Comparison of ENCODE assay signal across 8 mouse cellular contexts in the genomic region with DNA sequence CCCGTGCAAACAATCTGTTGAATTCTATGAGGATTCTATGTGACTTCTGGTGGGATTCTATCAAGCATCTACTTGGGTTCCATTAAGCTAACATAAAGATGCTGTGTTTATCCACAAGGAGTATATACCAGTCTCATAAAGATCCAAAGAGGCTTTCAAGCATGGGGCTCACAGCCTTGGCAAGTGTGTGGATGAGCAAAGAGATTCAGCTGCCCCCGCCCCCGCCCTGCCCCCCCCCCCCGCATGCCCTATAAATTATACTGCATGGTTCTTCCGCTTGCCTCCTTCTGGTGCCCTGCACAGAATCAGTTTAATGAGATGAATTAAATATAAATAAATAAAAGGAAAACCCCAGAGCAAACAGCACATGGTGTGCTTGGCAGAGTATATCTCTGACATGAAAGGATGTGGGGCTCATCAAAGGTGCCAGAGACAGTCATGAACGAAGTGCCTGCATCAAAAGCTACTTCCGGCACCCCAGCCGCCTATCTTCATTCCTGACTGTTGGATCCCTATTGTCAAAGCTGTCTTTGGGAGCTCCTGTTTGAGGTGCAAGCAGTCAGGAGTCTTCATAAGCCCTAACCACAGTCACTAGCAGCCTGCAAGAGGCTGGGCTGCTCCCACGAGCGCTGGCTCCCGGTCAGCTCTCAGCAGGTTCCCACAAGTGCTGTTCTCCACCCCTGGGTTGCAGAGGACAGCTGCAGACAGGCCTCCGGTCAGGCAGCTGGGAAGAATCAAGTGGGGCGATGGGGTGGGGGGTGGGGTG. TPM values are rescaled to one million over a fixed set of nuclear protein-coding genes. Genes with fewer than 3 reads are reported as not detected.
DNase-seq lines count a peak whose midpoint lies in the region; ATAC-seq and TF ChIP-seq lines count a peak whose summit lies in the region.

No protein-coding gene starts in this region.

- H3K4me2 ChIP-seq in forebrain, embryonic 13.5 days: 0 out of 2 replicates have a peak overlapping the region, but pooled peaks have one; percentile 18
- no peak overlapping the region for H3K4me2 ChIP-seq in intestine, embryonic 15.5 days (replicated peaks)
- no peak overlapping the region for H3K4me2 ChIP-seq in midbrain, embryonic 13.5 days (replicated peaks)

- no peaks in the 10 kb centered on the region for H3K27me3 ChIP-seq in C2C12 (ENCODE audit: control insufficient read depth, insufficient read depth, insufficient read length)
- H3K27me3 ChIP-seq in forebrain, embryonic 13.5 days: no peaks in the 10 kb centered on the region
- no peaks in the 10 kb centered on the region for H3K27me3 ChIP-seq in intestine, embryonic 15.5 days (replicated peaks)
- no peaks in the 10 kb centered on the region for H3K27me3 ChIP-seq in midbrain, embryonic 13.5 days

- H3K4me1 ChIP-seq in forebrain, embryonic 13.5 days: peaks cover 4% of the 10 kb centered on the region
- H3K4me1 ChIP-seq in intestine, embryonic 15.5 days (replicated peaks): peaks cover 9% of the 10 kb centered on the region
- peaks cover 8% of the 10 kb centered on the region; the same call in 1 of the 2 replicates for H3K4me1 ChIP-seq in midbrain, embryonic 13.5 days (replicated peaks)

- no peak for DNase-seq in frontal cortex, postnatal 25 days (ENCODE audit: low spot score in 2 of 2)

- 37% methylated on average over 13 of the region's 13 CpGs for WGBS in forebrain, embryonic 13.5 days
- WGBS in intestine, embryonic 15.5 days: 23% methylated on average over 13 of the region's 13 CpGs
- 37% methylated on average over 13 of the region's 13 CpGs for WGBS in midbrain, embryonic 13.5 days

- H3K4me3 ChIP-seq in C2C12 (ENCODE audit: insufficient read depth, poor library complexity, severe bottlenecking): no peak overlapping the region
- no peak overlapping the region for H3K4me3 ChIP-seq in forebrain, embryonic 13.5 days
- H3K4me3 ChIP-seq in intestine, embryonic 15.5 days (replicated peaks): no peak overlapping the region
- no peak overlapping the region for H3K4me3 ChIP-seq in midbrain, embryonic 13.5 days (replicated peaks)

- H3K36me3 ChIP-seq in C2C12 (ENCODE audit: control insufficient read depth, insufficient read depth): no peaks in the 10 kb centered on the region
- H3K36me3 ChIP-seq in forebrain, embryonic 13.5 days (ENCODE audit: poor library complexity, severe bottlenecking): no peaks in the 10 kb centered on the region
- no peaks in the 10 kb centered on the region for H3K36me3 ChIP-seq in intestine, embryonic 15.5 days
- no peaks in the 10 kb centered on the region for H3K36me3 ChIP-seq in midbrain, embryonic 13.5 days

- H3K79me2 ChIP-seq in C2C12 (ENCODE audit: control insufficient read depth, insufficient read depth): no peaks in the 10 kb centered on the region

- H3K27ac ChIP-seq in forebrain, embryonic 13.5 days: no peak overlapping the region; the same call in 1 of the 2 replicates
- H3K27ac ChIP-seq in intestine, embryonic 15.5 days: peak overlapping the region; percentile 15; the same call in 1 of the 2 replicates
- no peak overlapping the region for H3K27ac ChIP-seq in midbrain, embryonic 13.5 days

- no peaks in the 10 kb centered on the region for H3K9me3 ChIP-seq in forebrain, embryonic 13.5 days (replicated peaks)
- no peaks in the 10 kb centered on the region for H3K9me3 ChIP-seq in intestine, embryonic 15.5 days
- H3K9me3 ChIP-seq in midbrain, embryonic 13.5 days: no peaks in the 10 kb centered on the region

- peak; percentile 50; the same call in 1 of the 2 replicates for ATAC-seq in frontal cortex, adult (ENCODE audit: low TSS enrichment)
- ATAC-seq in forebrain, embryonic 13.5 days: peak; percentile 45; the same call in 1 of the 2 replicates
- peak; percentile 81 for ATAC-seq in intestine, embryonic 15.5 days
- peak; percentile 55 for ATAC-seq in midbrain, embryonic 13.5 days
- no peak for ATAC-seq in megakaryocyte-erythroid progenitor cell, adult 5-6 weeks (replicated peaks; ENCODE audit: low FRiP score, low TSS enrichment, poor library complexity, severe bottlenecking)
- ATAC-seq in granulocyte monocyte progenitor cell, adult 5-6 weeks (replicated peaks; ENCODE audit: poor library complexity, severe bottlenecking): no peak

- no peak overlapping the region for H3ac ChIP-seq in C2C12 (ENCODE audit: control insufficient read depth, insufficient read length, low read depth)

- TF ChIP-seq CTCF in C2C12 (IDR thresholded peaks at IDR 0.05; ENCODE audit: control insufficient read depth, insufficient read depth, insufficient read length): no peak

- H3K79me3 ChIP-seq in C2C12 (ENCODE audit: low read depth): no peaks in the 10 kb centered on the region

- H3K9ac ChIP-seq in forebrain, embryonic 13.5 days: no peak overlapping the region
- no peak overlapping the region for H3K9ac ChIP-seq in intestine, embryonic 15.5 days
- H3K9ac ChIP-seq in midbrain, embryonic 13.5 days (replicated peaks): 0 out of 2 replicates have a peak overlapping the region, but pooled peaks have one; percentile 5

TF ChIP-seq in C2C12, 6 proteins besides CTCF, POLR2A, EP300 and RAD21:
- no peak for TF ChIP-seq MYOG (IDR thresholded peaks at IDR 0.05; ENCODE audit: control insufficient read depth, extremely low read depth, insufficient read length)
- TF ChIP-seq MYOD1 (IDR thresholded peaks at IDR 0.05; ENCODE audit: control insufficient read depth, insufficient read length, low read depth): peak; percentile 43
- TF ChIP-seq CEBPB (IDR thresholded peaks at IDR 0.05; ENCODE audit: low read depth): no peak
- no peak for TF ChIP-seq USF1 (IDR thresholded peaks at IDR 0.05; ENCODE audit: low read depth)

RNA-seq across cellular contexts. Expression of a gene that starts 46.5 kb away (rescaled TPM):
- polyA plus RNA-seq in C2C12 (2012; fragmentation: generic; extraction: Trizol): 112 TPM
- 38.2 and 43.4 TPM in 2 replicates for polyA plus RNA-seq in forebrain, embryonic 13.5 days (2015; fragmentation: Nextera tagmentation; extraction: Ambion mirVana)
- polyA plus RNA-seq in intestine, embryonic 15.5 days (2015; fragmentation: Nextera tagmentation; extraction: Ambion mirVana): 101 and 106 TPM in 2 replicates
- polyA plus RNA-seq in midbrain, embryonic 13.5 days (2015; fragmentation: Nextera tagmentation; extraction: Ambion mirVana): 30.1 and 30.8 TPM in 2 replicates
- total RNA-seq in megakaryocyte-erythroid progenitor cell, adult 5-6 weeks (2014; fragmentation: Nextera tagmentation): 2.0 and 3.1 TPM in 2 replicates
- total RNA-seq in megakaryocyte-erythroid progenitor cell, adult 5-6 weeks (2017): 1.8 and 2.4 TPM in 2 replicates
- 0.36 and 0.45 TPM in 2 replicates for total RNA-seq in granulocyte monocyte progenitor cell, adult 5-6 weeks (2014; fragmentation: Nextera tagmentation)
- total RNA-seq in granulocyte monocyte progenitor cell, adult 5-6 weeks (2017): 0.69 and 1.2 TPM in 2 replicates

Comparison
In these comparisons a context has a peak if more than half of its experiments do, and no peak if none do; other contexts are left out.
1. ATAC-seq: peak in frontal cortex, adult (single experiment), forebrain, embryonic 13.5 days (single experiment), intestine, embryonic 15.5 days (single experiment) and midbrain, embryonic 13.5 days (single experiment); none in megakaryocyte-erythroid progenitor cell, adult 5-6 weeks (single experiment) and granulocyte monocyte progenitor cell, adult 5-6 weeks (single experiment).